In the genomic region with DNA sequence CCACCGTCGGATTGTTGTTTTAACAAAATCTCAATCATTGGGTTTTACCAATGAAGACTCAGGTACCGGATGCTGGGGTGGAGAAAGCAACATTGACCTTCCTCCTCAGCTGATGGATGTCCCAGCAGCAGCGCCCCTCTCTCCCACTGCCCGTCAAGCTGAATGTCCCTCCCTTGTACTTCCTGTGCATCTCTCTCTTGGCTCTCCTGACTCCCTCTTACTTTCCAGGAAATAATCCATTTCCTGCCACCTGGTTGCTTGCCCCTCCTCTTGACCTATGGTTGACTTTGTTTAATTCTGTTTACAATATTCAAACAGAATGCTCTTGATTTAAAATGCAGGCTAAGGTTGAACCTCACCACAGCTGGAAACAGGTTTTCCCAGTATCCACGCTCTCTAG, we compare ENCODE assay signal across 14 mouse cellular contexts. TPM values are rescaled to one million over a fixed set of nuclear protein-coding genes. Genes with fewer than 3 reads are reported as not detected.
"Had no signal": no experiment of that assay in that cellular context is flagged by ENCODE, and none has a peak within 500 bp of the region (broad histone marks: within the 10 kb centered on the region; RNA-seq: fewer than 3 reads in every experiment).

No protein-coding gene starts in this region.

- H3K9me3 ChIP-seq: limb, embryonic 15.5 days; liver, embryonic 12.5 days; lung, embryonic 15.5 days; midbrain, embryonic 10.5 days; neural tube, embryonic 13.5 days had no signal

- H3K4me3 ChIP-seq: limb, embryonic 15.5 days; liver, embryonic 12.5 days; lung, embryonic 15.5 days; midbrain, embryonic 10.5 days; neural tube, embryonic 13.5 days had no signal

- H3K4me1 ChIP-seq: lung, embryonic 15.5 days; midbrain, embryonic 10.5 days had no signal

- DNase-seq: kidney, adult 11 months; kidney, postnatal 36 days; layer of hippocampus, adult 9-11 months; layer of hippocampus, postnatal 36 days; retina, postnatal 1 day; right cerebral cortex, postnatal 14 days; thymus, postnatal 4 days had no signal

- ATAC-seq: liver, embryonic 12.5 days; midbrain, embryonic 16.5 days had no signal

- H3K27me3 ChIP-seq: limb, embryonic 15.5 days; liver, embryonic 12.5 days; lung, embryonic 15.5 days; neural tube, embryonic 13.5 days had no signal

- H3K9ac ChIP-seq: limb, embryonic 15.5 days; liver, embryonic 12.5 days; lung, embryonic 15.5 days; neural tube, embryonic 13.5 days had no signal

- H3K4me2 ChIP-seq: limb, embryonic 15.5 days; liver, embryonic 12.5 days; lung, embryonic 15.5 days; neural tube, embryonic 13.5 days had no signal

- H3K27ac ChIP-seq: limb, embryonic 15.5 days; liver, embryonic 12.5 days; lung, embryonic 15.5 days; midbrain, embryonic 10.5 days; neural tube, embryonic 13.5 days had no signal

RNA-seq across cellular contexts. Expression of a gene that starts 39.2 kb away (rescaled TPM):
- polyA plus RNA-seq: liver, embryonic 12.5 days; liver, embryonic 16.5 days; midbrain, embryonic 16.5 days; neural tube, embryonic 13.5 days had no signal
